Mouse (Mus musculus) spleen, postnatal 10 days (tissue): Measurements from ENCODE around the gene Megf11.

Experiments used
- DNase-seq, 2 experiments: peaks; one replicate each; pipeline ENCODE4 v3.0.0; 2021 to 2022; ENCODE audit warnings: low spot score in 2 of 2

Megf11 gene

GRCm38 (mm10) chr9:64393914-64394596 lies 8.6 kb downstream of the Megf11 start:
- peak; percentile 70 to 88 for DNase-seq

- DNase-seq = no peak
Measured at GRCm38 (mm10) chr9:64395238-64395920, 10.0 kb downstream of the Megf11 start.

- peak in 1 of 2 experiments; percentile 55 for DNase-seq
Measured at GRCm38 (mm10) chr9:64397108-64397507, 11.7 kb downstream of the Megf11 start.

DNA sequence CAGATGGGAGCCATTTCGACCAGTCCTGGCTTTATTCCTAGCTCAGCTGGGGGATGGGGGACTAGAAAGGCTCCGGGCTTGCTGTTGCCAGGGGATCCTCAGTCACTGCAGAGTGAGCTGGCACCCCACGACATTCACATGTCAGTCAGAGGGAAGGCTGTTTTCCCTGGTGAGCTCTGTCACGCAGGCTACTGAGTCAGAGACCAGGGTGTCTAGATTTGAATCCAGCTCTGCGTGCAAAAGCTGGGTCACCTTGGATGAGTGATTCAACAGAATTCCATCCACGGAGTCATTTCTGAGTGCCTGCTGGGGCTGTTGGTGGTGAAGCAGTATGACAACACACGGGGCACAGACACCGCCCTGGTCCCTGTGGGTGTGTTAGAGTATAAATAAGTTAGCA lies 13.7 kb downstream of the Megf11 start:
- no peak for DNase-seq

- DNase-seq = no peak
Measured at GRCm38 (mm10) chr9:64402141-64402540, 16.7 kb downstream of the Megf11 start.

GRCm38 (mm10) chr9:64406841-64407240 lies 21.4 kb downstream of the Megf11 start:
- no peak for DNase-seq

- no peak for DNase-seq
Measured at GRCm38 (mm10) chr9:64407390-64407970, 22.1 kb downstream of the Megf11 start.

DNA sequence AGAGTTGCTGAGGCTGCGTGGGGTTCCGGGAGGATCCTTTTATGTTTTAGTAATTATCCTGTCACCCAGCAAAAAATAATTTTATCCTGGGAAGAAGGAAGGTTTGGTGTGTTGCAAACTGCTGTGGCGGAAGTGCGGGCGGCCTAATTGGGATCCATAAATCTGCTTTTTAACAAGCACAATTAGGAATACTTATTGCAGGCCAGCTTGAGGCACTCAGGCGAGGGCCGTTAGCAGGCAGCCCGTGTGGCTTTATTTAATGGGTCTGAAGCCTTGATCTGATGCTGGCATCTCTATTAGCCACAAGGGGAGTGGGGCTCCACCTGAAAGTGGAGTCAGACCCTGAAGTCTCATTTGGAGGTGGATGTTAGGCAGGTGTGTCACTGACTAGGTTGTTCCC lies 23.4 kb downstream of the Megf11 start:
- DNase-seq = no peak

- no peak for DNase-seq
Measured at GRCm38 (mm10) chr9:64420471-64420870, 35.0 kb downstream of the Megf11 start.

GRCm38 (mm10) chr9:64421986-64422616 lies 36.7 kb downstream of the Megf11 start:
- no peak for DNase-seq

DNA sequence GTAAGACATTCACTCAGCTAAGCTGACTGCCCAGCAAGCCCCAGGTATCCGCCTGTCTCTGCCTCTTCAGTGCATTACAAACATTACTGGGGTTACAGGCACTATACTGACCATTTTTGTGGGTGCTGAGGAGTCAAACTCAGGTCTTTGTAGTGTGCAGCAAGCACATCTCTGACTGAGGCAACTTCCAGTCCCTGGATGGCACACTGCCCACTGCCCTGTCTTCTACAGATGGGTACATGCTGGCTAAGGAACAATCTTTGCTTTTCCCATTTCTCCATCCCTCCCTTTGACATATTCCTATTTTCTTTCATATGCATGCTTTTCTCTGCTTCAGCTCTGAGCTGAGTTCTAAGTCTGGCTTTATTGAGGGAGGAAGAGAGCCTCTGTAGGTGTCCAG lies 38.5 kb downstream of the Megf11 start:
- DNase-seq = no peak

GRCm38 (mm10) chr9:64436121-64436520 lies 50.7 kb downstream of the Megf11 start:
- no peak for DNase-seq

DNA sequence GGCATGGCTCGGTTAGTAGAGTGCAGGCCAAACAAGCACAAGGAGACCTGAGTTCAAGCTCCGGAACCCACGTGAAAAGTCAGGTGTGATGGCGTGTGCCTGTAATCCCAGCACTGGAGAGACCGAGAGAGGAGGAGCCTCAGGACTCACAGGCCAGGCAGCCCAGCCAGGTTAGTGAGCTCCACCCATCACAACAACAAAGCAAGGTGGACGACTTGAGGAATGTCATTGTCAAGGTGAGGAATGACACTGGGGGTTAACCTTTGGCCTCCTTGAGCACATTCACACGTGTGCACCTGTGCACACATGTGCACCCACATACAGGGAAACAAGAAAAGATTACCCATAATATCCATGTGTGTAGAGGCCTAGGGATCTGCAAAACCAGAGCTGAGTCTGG lies 54.7 kb downstream of the Megf11 start:
- DNase-seq = no peak

DNA sequence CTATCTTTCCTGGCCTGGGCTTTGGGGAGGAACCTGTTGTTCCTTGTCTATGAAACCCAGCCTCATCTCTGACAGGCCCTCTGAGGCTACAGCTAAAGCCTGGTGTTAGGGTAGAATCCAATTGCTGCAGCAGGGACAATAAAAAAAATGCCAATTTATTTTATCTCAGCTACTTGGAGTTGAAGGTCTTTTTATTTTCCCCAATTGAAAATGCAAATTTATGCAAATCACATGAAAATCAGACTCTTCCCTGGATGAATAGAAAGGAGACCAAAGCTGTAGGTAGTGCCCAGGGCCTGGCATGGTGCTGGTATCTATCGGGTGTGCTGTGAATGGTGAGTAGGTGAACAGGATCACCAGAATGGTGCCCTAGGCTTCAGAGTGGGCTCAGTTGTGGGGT lies 60.6 kb downstream of the Megf11 start:
- no peak for DNase-seq

DNA sequence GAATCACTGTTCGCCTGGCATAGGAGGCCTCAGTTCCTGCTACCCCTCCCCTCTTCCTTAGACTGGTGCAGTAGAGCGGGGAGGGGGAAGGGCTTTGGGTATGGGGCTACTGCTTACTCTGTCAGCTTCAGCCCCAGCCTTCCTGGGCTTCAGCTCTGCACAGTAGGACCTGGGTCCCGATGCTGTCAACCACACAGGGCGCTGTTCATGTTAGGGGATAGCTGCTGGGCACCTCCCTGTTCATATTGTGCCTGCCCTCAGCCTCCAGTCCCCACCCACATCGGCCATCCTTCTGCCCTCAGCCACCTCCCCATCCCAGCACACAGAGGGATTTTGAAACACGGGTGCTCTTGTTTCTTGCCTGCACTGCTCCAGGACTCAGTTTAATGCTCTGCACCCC lies 61.6 kb downstream of the Megf11 start:
- no peak for DNase-seq

DNA sequence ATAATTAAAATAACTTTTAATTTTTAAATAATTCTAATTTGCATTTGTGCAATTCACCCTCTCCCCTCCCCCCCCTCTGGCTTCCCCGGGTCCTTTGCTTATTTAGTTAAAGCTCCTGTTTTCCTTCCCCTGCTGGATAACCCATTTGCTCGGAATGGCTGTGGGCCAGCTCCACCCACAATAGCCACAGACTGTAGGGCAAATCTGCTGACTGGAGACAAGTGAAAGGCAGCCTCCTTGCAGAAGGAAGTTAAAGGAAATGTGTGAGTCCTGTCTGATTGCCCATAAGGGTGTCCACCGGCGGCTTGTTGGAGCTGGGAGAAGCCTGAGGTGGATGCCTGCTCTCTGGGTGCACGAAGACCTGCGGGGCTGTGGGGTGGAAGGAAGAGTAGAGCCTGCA lies 62.1 kb downstream of the Megf11 start:
- no peak for DNase-seq

DNA sequence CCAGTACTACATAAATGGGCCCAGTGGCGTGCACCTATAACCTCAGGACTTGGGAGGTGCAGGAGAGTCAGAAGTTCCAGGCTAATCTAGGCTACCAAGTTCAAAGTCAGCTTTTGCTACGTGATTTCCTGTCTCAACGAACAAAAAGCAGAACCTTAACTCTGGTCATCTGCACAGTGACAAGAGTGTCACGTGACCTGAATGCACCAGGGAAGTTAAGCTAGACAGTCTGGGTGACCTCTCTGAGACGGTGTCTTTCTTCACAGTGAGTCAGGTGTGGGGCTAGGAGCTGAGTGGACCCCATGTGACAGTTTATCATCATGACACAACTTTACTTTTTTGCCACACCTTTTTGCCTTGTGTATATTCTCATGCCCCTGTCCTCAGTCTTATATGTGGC lies 67.3 kb downstream of the Megf11 start:
- peak in 1 of 2 experiments; percentile 44 for DNase-seq

DNA sequence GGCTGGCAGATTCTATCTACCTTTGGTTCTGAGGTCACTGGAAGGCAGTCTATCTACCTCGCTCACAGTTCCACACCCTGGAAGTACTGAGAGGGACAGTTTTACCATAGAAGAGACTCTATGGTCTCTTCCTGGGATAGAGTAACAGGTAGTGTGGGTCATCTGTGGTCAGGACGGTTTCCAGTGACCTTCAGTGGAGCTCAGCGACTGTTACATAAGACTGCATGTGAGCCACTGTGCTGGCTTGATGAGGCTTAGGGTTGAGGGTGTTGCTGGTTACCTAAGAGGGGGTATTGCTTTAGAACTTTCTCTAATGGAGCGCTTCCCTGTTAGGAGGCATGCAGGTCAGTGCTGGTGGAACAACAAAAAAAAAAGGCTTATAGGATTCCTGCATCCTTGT lies 68.8 kb downstream of the Megf11 start:
- no peak for DNase-seq

DNA sequence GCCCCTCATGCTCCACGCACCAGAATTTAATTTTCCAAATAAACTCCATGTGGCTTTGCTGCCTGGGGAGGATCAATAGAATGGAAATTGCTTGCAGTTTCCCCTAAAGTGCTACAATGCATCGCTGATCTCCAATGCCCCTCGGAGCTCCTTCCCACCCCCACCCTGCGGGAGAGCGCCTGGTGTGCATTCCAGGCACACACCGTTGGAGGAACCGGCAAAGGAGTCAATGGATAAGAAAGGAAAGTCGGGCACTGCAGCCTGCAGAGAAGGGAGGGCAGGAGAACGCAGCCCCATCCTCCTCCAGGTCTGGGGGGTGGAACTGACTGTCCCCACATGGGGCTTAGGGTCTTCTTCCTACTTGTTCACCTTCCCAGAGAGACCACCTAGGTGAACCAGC lies 70.5 kb downstream of the Megf11 start:
- DNase-seq = no peak

GRCm38 (mm10) chr9:64457596-64457995 lies 72.2 kb downstream of the Megf11 start:
- DNase-seq = no peak

DNA sequence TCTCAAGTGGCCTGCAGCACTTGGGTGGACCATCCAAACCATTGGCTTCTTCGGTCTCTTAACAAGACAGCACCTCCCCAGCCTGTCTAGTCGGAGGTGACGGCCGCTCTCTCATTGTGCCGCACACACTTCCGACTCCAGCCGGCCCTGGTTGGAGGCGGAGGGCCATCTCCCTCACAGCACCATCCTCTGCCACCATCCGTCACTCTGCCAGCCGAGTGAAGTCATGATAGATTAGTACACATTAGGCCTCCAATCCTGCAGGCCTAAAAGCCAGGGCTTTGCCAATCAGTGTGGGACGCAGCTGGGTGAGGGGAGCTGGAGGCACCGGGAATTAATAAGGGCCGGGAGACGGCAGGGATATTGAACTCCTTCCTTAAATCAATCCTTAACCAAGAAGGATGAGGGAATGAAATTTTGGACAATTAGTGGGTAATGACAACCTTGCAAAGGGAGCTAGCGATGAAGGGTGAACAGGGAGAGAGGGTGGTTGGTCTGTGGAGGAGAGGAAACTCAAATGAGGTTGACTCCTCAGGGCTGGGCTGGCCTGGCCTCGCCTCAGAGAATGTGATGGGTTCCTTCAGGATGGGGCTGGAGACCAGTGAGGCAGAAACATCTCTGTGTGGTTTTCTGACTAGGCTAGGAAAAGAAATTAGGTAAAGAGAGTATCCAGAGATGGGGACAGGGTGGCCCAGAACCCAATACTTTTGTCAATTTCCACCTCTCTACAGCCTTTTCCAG lies 76.3 kb downstream of the Megf11 start:
- DNase-seq = no peak

- DNase-seq = no peak
Measured at GRCm38 (mm10) chr9:64462870-64463269, 77.4 kb downstream of the Megf11 start.
